Mouse (Mus musculus) heart, embryonic 10.5 days (tissue): ENCODE data around the gene Adamts3. TPM values are rescaled to one million over a fixed set of nuclear protein-coding genes. Genes with fewer than 3 reads are reported as not detected.

Experiments
- DNase-seq: peaks from one replicate; pipeline ENCODE4 v3.0.0-alpha.2; 2017; ENCODE audit warnings: low spot score
- H3K27ac ChIP-seq: fragments of 300-500 bp; sonication (generic); 2 replicates; pipeline ENCODE4 v1.5.1; 2016; ENCODE audit warnings: mild to moderate bottlenecking
- H3K27me3 ChIP-seq: fragments of 300-500 bp; sonication (generic); 2 replicates; pipeline ENCODE4 v1.6.1; 2016; ENCODE audit warnings: mild to moderate bottlenecking; ENCODE audit not compliant: poor library complexity, insufficient read depth, severe bottlenecking
- H3K36me3 ChIP-seq: fragments of 300-500 bp; sonication (generic); 2 replicates; pipeline ENCODE4 v1.6.1; 2016; ENCODE audit warnings: mild to moderate bottlenecking, moderate library complexity
- H3K4me1 ChIP-seq: fragments of 300-500 bp; sonication (generic); 2 replicates; pipeline ENCODE4 v1.6.1; 2016; ENCODE audit warnings: mild to moderate bottlenecking
- H3K4me3 ChIP-seq: fragments of 300-500 bp; sonication (generic); 2 replicates; pipeline ENCODE4 v1.5.1; 2016; ENCODE audit warnings: mild to moderate bottlenecking, moderate library complexity
- H3K9me3 ChIP-seq: fragments of 300-500 bp; sonication (generic); 2 replicates; pipeline ENCODE4 v1.6.1; 2016; ENCODE audit warnings: mild to moderate bottlenecking, moderate library complexity
- WGBS: fragments of 180-500 bp; shearing (Covaris S2); methylation state at CpG from one replicate; pipeline ENCODE4 v1.1.7; 2016; 5-methylcytosine and 5-hydroxymethylcytosine counted together
- polyA plus RNA-seq: library from polyadenylated mRNA; unstranded; fragments of >200 nt; fragmentation: Nextera tagmentation; extraction: Ambion mirVana; gene quantifications from 2 replicates; pipeline ENCODE4 v1.2.1, GENCODE M21; 2016

The Adamts3 gene
- polyA plus RNA-seq, 1 experiment from 2014 or later = 3.3 TPM

DNA sequence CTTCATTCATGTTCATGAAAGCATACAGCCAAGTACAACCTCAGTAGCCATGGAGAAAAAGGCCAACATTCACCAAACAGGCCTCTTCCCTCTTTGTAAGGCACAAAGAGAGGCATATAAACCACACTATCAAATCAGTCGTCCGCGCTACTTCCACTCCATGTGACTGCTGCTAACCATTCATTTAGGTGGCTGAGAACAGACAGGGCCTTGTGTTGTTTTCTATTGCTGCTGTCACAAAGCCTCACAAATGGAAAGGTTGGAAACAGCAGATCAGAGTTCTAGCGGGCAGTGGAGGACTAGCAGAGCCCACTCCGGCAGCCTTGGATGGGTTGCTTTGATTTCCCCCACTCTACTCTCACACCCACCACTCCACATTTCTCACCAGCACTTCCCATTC is 98.5 kb downstream of the Adamts3 start:
- Histone ChIP-seq H3K4me1 (no peaks in the 10 kb centered on the region), H3K27ac (no peak overlapping the region), H3K36me3 (no peaks in the 10 kb centered on the region), H3K9me3 (no peaks in the 10 kb centered on the region), H3K4me3 (no peak overlapping the region), H3K27me3 (no peaks in the 10 kb centered on the region)
- no peak for DNase-seq
- WGBS = 80% methylated on average over 5 of the region's 5 CpGs

DNA sequence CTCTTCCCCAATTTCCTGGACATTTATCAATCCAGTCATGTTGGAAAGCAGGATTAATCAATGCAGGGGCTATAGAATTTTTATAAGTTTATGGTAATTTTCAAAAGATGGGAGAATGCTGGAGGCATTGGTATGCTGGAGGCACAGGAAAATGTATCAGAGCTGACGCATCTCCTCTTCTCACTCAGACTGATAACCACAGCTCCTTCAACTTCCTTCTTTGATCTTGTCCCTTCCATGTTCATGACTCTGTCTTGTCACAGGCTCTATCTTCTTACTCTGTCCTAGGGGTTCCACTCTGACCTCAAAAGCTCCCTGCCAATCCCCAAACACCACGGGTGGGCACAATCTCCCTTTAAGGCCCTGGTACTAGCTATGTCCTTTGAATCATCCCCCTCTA is 103.3 kb downstream of the Adamts3 start:
- DNase-seq = no peak
- no peaks in the 10 kb centered on the region for H3K9me3 ChIP-seq
- H3K36me3 ChIP-seq = no peaks in the 10 kb centered on the region
- H3K27me3 ChIP-seq = no peaks in the 10 kb centered on the region
- H3K4me3 ChIP-seq = no peak overlapping the region
- H3K27ac ChIP-seq = no peak overlapping the region
- 74% methylated on average over 2 of the region's 2 CpGs for WGBS
- no peaks in the 10 kb centered on the region for H3K4me1 ChIP-seq

DNA sequence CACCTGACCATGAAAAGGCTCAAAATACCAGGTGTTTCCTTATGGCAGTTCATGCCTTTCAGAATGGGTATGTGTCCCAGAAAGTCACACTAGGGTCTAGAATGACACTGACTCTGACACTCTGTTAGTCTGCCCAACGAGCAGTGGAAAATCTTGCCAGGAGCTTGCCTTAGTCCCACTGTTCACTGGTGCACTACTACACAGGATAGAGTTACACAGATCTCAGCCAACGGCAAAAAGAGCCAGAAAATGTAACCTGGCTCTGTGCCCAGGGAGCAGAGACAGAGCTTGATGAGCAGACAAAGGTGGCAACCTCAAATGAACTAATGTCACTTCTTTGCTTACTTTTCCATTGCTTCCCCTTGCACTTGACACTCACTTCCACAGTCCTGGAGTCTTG is 104.5 kb downstream of the Adamts3 start:
- no peaks in the 10 kb centered on the region for H3K9me3 ChIP-seq
- WGBS = 73% methylated on average over 2 of the region's 2 CpGs
- no peaks in the 10 kb centered on the region for H3K27me3 ChIP-seq
- H3K4me3 ChIP-seq = no peak overlapping the region
- no peaks in the 10 kb centered on the region for H3K36me3 ChIP-seq
- no peak for DNase-seq
- no peaks in the 10 kb centered on the region for H3K4me1 ChIP-seq
- no peak overlapping the region for H3K27ac ChIP-seq

DNA sequence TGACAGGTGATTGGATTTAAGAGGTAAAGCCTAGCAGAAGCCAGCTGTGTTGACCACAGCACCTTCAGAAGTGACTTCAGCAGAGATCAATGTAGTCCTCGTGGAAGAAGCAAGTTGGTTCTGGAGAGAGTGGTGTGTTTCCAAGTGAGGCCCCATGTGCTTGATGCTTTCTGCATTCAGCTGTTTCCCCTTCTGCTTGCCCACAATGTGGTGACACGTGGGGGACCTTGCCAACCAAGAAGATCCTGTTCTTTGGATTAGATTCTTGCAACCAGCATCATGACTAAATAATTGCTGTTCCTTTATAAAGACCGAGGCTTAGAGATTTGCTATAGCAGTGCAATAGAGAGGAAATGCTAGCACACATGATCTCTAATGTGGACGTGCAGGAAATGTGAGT is 105.7 kb downstream of the Adamts3 start:
- H3K27ac ChIP-seq = no peak overlapping the region
- no peak overlapping the region for H3K4me3 ChIP-seq
- no peaks in the 10 kb centered on the region for H3K36me3 ChIP-seq
- H3K4me1 ChIP-seq = no peaks in the 10 kb centered on the region
- H3K9me3 ChIP-seq = no peaks in the 10 kb centered on the region
- H3K27me3 ChIP-seq = no peaks in the 10 kb centered on the region
- 76% methylated on average over 4 of the region's 4 CpGs for WGBS
- no peak for DNase-seq

DNA sequence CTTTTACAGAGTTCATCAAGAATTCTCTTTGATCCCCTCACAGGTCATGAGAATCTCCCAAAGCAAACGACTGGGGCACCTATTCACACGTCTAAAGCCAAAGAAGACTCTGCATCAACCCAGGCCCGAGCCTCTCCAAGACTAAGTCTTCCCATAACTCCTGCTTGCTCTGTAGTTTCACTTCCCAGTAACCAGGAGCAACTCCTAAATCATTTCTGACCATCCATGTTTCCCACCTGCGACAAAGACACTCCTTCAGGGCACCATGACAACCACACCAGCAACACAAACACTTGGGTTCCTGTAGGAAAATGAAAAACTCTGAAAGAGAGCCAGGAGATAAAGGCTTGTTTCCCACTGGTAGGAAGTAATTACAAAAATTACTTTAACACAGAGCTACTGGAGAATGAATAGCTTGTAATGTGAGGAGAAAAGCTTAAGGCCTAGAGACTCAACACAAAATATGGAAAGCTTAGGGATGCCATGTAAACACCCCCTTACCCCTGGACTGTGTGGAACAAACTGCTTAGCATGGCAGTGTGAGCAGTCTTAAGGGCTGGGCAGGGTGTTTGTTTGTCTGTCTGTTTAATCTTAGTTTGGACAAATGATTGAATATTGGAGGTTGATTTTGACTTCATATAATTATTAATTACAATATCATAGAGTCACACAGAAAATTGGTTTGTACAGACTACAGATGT is 112.3 kb downstream of the Adamts3 start:
- no peaks in the 10 kb centered on the region for H3K36me3 ChIP-seq
- H3K4me3 ChIP-seq = no peak overlapping the region
- no peaks in the 10 kb centered on the region for H3K4me1 ChIP-seq
- no peaks in the 10 kb centered on the region for H3K27me3 ChIP-seq
- WGBS = 72% methylated on average over 4 of the region's 4 CpGs
- no peak overlapping the region for H3K27ac ChIP-seq
- no peaks in the 10 kb centered on the region for H3K9me3 ChIP-seq
- DNase-seq = no peak

DNA sequence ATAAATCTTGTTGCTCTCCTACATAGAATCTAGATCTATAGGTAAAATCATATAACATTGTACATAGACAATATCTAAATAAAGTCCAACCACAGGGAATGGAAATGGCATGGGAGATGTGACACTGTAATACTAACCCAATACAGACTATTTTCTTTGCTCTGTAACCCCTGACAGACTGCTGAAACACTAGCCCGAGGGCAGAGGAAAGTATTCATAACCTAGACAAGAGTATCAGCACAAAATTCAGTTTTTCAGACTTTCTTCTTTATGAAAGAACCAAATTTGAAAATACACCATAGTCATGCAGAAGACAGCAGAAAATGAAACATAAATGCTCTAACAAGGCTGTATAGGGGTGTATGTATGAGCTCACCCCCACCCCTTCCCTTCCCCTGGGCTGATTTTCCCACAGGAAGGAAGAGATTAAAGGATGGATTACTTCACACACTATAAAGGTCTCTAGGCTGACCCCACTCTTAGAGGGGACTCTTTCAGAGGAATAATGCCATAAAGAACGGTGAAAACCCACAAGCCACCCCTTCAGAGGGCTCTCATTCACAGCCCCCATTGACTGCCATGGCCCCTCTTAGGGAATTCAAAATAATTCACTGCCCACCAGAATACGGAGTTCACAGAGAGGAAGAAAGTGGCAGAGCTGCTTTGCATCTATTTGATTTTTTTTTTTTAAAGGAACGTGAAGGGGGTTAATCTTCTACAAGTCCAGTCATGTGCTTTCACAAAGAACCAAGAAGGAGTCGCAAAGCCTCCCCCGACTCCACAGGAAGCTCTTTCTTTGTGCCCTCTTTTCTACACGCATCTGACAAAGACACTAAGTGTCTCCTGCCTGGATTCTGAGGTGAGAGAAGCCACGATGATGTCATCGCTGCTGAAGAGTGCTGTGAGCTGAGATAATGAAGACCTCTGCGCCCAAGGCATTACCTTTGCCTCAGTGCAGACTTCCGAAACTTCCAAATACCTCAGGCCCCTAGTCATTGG is 119.6 kb downstream of the Adamts3 start:
- Histone ChIP-seq H3K27ac (0 out of 2 replicates have a peak overlapping the region, but pooled peaks have one; percentile 33), H3K9me3 (no peaks in the 10 kb centered on the region), H3K27me3 (no peaks in the 10 kb centered on the region), H3K4me3 (peak overlapping the region; percentile 2; the same call in 1 of the 2 replicates), H3K36me3 (no peaks in the 10 kb centered on the region), H3K4me1 (peaks cover 9% of the 10 kb centered on the region; the same call in 1 of the 2 replicates)
- no peak for DNase-seq
- WGBS = 17% methylated on average over 11 of the region's 11 CpGs

DNA sequence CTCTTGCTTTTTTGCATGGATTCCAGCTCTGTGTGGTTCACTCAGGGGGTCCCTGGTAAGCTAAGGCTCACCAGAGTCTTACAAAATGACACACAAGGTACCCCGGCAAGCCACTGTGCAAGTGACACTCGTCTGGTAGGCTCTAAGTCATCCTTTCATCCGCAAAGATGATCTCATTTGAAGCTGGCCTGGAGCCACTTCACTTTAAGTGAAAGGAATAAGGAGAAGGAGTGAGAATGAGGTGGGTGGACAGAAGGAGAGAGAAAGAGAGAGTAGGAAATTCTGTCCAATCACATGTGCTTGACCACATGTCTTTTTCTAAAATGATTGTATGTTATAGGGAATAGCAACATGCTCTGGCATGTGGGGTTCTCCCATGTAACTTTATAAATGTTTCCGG is 122.8 kb downstream of the Adamts3 start:
- Histone ChIP-seq H3K9me3 (0 out of 2 replicates have a peak, but pooled peaks cover 3% of the 10 kb centered on the region), H3K36me3 (no peaks in the 10 kb centered on the region), H3K27ac (no peak overlapping the region), H3K27me3 (no peaks in the 10 kb centered on the region), H3K4me1 (peaks cover 9% of the 10 kb centered on the region; the same call in 1 of the 2 replicates), H3K4me3 (no peak overlapping the region)
- 84% methylated on average over 4 of the region's 4 CpGs for WGBS
- no peak for DNase-seq

DNA sequence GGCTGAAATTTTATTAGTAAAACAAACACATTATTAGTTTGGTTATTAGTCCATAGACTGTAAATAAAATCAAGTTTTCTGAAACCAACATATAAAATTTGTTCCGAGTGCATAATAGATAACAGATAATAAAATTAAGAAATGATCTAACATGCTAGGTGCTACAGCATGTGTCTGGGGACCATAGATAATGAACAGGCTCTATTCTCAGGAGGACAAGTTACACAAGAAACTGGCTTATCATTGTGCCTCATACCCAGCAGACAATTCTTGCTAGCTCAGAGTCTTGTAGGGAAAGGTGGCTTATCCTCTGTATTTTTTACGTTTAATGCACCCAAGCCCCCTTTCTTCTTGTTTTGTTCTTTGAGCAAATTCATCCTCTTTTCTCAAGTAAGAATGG is 131.3 kb downstream of the Adamts3 start:
- Histone ChIP-seq H3K27me3 (no peaks in the 10 kb centered on the region), H3K4me3 (no peak overlapping the region), H3K4me1 (peaks cover 8% of the 10 kb centered on the region), H3K27ac (no peak overlapping the region), H3K36me3 (no peaks in the 10 kb centered on the region), H3K9me3 (0 out of 2 replicates have a peak, but pooled peaks cover 3% of the 10 kb centered on the region)
- WGBS = 83% methylated on average over 2 of the region's 2 CpGs
- no peak for DNase-seq

DNA sequence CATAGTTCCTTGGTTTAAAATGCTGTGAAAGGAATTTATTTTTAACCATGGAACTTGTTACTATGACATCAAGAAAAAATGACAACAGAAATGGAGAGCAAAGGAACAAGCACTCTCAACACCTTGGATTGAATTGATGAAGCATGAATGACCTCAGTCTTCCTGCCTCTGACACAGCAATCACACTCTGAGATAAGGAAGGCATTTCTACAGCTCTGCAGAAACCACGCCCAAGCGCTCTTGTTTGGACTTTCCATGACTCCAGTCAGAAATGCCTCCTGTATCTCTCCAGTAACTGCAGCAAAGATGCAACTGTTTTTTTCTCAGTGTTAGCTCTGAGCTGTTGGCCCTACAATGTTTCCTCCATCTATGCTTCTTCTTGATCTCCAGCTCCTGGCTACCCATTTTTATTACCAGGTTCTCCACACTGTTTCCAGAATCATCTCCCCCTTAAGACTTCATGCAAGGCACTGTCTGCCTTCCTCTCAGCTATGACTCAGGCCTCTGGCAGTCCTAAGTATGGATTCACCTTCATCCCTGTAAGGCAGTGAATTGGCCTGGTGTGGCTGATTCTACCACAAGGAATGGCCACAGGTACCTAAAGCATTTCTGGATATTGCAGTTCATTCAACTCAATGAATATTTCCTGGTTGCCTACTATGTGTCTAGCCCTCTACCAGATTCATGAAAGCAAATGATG is 134.8 kb downstream of the Adamts3 start:
- H3K9me3 ChIP-seq = no peaks in the 10 kb centered on the region
- no peak overlapping the region for H3K4me3 ChIP-seq
- 0 out of 2 replicates have a peak overlapping the region, but pooled peaks have one; percentile 7 for H3K27ac ChIP-seq
- H3K4me1 ChIP-seq = peaks cover 8% of the 10 kb centered on the region
- 17% methylated on average over 2 of the region's 2 CpGs for WGBS
- H3K36me3 ChIP-seq = no peaks in the 10 kb centered on the region
- no peaks in the 10 kb centered on the region for H3K27me3 ChIP-seq
- DNase-seq = peak; percentile 79

DNA sequence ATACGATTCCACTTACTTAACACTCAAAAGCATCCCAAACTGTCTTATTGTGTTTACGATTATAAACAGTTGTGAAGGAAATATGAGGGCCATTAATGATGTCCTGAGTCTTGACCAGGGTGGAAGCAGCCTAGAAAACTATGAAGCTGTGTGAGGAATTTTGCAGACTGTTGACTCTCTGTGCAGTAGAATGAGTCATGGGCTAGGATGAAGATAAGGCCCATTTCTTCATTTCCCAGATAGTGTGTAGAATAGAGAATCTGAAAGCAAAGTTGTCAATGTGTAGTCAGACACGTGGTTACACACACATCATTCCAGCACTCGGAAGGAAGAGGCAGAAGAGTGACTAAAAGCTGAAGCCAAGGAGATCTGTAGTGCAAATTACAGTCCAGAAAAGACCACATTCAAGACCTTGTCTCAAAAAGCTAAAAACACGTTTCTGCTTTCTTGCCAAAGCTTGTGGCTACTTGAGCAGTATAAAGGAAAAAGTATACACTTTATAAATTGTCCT is 135.9 kb downstream of the Adamts3 start:
- Histone ChIP-seq H3K27me3 (no peaks in the 10 kb centered on the region), H3K36me3 (no peaks in the 10 kb centered on the region), H3K4me1 (peaks cover 8% of the 10 kb centered on the region), H3K27ac (no peak overlapping the region), H3K4me3 (no peak overlapping the region), H3K9me3 (no peaks in the 10 kb centered on the region)
- no peak for DNase-seq
- WGBS = 69% methylated on average over 5 of the region's 5 CpGs

DNA sequence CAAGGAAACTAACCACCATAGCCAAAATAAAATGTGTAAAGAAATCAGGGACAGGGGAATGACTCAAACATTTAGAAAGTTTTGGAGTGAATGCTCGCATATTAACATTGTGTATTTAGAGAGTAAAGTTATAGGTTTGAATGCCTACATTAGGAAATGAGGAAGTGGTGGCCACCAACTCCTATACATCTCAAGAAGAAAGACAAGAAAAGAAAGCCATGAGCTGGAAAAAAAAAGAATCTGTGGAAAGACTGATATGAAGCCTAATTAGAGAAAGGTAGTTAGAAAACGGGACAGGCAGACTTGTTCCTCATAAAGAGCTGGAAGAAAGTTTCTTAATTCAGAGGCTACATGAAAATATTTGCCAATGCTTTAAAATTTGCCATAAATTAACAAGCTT is 138.0 kb downstream of the Adamts3 start:
- Histone ChIP-seq H3K4me1 (peaks cover 8% of the 10 kb centered on the region), H3K36me3 (no peaks in the 10 kb centered on the region), H3K4me3 (no peak overlapping the region), H3K27me3 (no peaks in the 10 kb centered on the region), H3K9me3 (no peaks in the 10 kb centered on the region), H3K27ac (no peak overlapping the region)
- 76% methylated on average over 2 of the region's 2 CpGs for WGBS
- DNase-seq = no peak

DNA sequence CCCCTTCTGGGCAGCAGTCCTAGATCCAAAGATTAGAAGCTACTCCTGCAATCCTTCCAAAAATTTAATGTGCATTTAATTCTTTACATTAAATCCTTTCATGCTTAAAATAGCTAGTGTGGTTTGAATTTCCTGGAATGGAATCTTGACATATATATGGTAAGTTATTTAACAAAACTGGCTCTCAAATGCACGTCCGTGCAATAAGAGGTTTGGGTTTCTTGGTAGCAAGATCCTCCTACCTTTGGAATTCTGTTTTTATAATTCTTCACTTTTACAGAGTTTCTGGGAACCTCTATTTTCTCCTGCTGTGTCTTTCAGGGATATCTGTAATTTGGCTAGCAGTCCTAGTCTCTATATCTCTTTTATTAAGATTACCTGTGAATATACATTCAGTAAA is 148.4 kb downstream of the Adamts3 start:
- no peak for DNase-seq
- no peak overlapping the region for H3K4me3 ChIP-seq
- no peaks in the 10 kb centered on the region for H3K36me3 ChIP-seq
- WGBS = 91% methylated on average over 2 of the region's 2 CpGs
- H3K4me1 ChIP-seq = no peaks in the 10 kb centered on the region
- H3K27ac ChIP-seq = no peak overlapping the region
- no peaks in the 10 kb centered on the region for H3K27me3 ChIP-seq
- no peaks in the 10 kb centered on the region for H3K9me3 ChIP-seq
